Mouse (Mus musculus): ENCODE measurements around the gene Olfr506.

- TF ChIP-seq CTCF (IDR thresholded peaks at IDR 0.05; ENCODE audit: extremely low read depth, insufficient read depth, low read length): no peak
- no peak for TF ChIP-seq POLR2A (IDR thresholded peaks at IDR 0.05; ENCODE audit: extremely low read depth, insufficient read depth, low read length)
Measured at GRCm38 (mm10) chr7:108662419-108662818, 51.8 kb downstream of the Olfr506 start.
